Mouse (Mus musculus) kidney, adult 11 months (tissue): ENCODE measurements around the gene Scgb2b15.
"Not testable (repeated sequence)": the region's sequence is repeated elsewhere in the genome, so short reads cannot be mapped to it uniquely, and the experiment has no call there.

Experiments used
- DNase-seq: peaks from one replicate; pipeline ENCODE4 v3.0.0; 2022

Gene Scgb2b15

DNA sequence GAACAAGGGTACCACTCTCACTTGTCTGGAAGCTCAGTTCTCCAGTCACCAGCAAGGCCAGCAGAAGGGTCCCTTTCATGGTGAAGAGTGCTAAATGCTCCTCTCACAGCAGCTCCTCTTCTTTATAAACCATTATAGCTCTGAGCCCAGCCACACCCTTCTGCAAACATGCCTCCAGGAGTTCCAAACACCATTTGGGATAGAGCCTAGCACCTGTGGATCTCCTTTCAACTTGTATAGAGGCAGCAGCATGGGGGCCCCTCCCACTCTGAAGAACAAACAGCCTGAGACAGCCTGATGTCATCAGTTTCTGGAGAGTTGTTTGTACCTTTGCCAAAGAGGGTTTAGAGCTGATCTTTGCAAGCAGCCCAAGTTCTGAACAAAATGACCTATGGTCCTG, at the start of gene Scgb2b15:
TSS of gene Scgb2b15 (minus strand) at position 101 of the 400 bp plus-strand sequence.
- DNase-seq = not testable (repeated sequence)

GRCm38 (mm10) chr7:32836254-32836653, 6.8 kb upstream of the Scgb2b15 start, which contains the start of gene Scgb1b15:
TSS of gene Scgb1b15 (plus strand) at chr7:32836554.
- DNase-seq = not testable (repeated sequence)
